Mouse (Mus musculus) megakaryocyte, embryonic 14.5 days (primary cell): ENCODE measurements at regions not wholly inside any gene's neighbourhood (a gene's known extent, or its start where the extent isn't known, plus 50 kb on each side); places are given as distances from the start of the nearest gene placed in this dataset.

Experiments
- H3K27me3 ChIP-seq: replicated peaks from 2 replicates; pipeline ENCODE3; 2012; ENCODE audit warnings: inconsistent platforms
- H3K36me3 ChIP-seq: replicated peaks from 2 replicates; pipeline ENCODE3; 2012; ENCODE audit warnings: low read length, inconsistent platforms, mixed read lengths
- H3K4me1 ChIP-seq: 2 replicates; pipeline ENCODE4 v1.6.1; 2012; ENCODE audit warnings: inconsistent platforms
- H3K4me3 ChIP-seq: replicated peaks from 2 replicates; pipeline ENCODE3; 2012; ENCODE audit warnings: moderate library complexity, mild to moderate bottlenecking, inconsistent platforms
- H3K9me3 ChIP-seq: 2 replicates; pipeline ENCODE4 v1.6.1; 2012; ENCODE audit warnings: inconsistent platforms
- FLI1 ChIP-seq: IDR thresholded peaks from 2 replicates; pipeline ENCODE4 v1.6.1; 2012; ENCODE audit warnings: low read length, inconsistent platforms, mixed read lengths
- GATA1 ChIP-seq: IDR thresholded peaks from 3 replicates; pipeline ENCODE4 v1.6.1; 2012; ENCODE audit warnings: mixed read lengths, low read length, inconsistent platforms, borderline replicate concordance

GRCm38 (mm10) chr14:25127544-25128159, 331.3 kb upstream of the Zmiz1 start:
- H3K27me3 ChIP-seq = peaks cover 60% of the 10 kb centered on the region
- no peaks in the 10 kb centered on the region for H3K36me3 ChIP-seq
- no peaks in the 10 kb centered on the region for H3K9me3 ChIP-seq
- TF ChIP-seq FLI1 = no peak
- no peaks in the 10 kb centered on the region for H3K4me1 ChIP-seq
- H3K4me3 ChIP-seq = no peak overlapping the region

- Histone ChIP-seq H3K4me1 (no peaks in the 10 kb centered on the region), H3K9me3 (no peaks in the 10 kb centered on the region), H3K36me3 (no peaks in the 10 kb centered on the region), H3K4me3 (no peak overlapping the region), H3K27me3 (peaks cover 57% of the 10 kb centered on the region)
- no peak for TF ChIP-seq GATA1
Measured at GRCm38 (mm10) chr14:25128160-25128547, 330.8 kb upstream of the Zmiz1 start.

- H3K27me3 ChIP-seq = peaks cover 37% of the 10 kb centered on the region
- no peak for TF ChIP-seq GATA1
- no peak for TF ChIP-seq FLI1
- peaks cover 10% of the 10 kb centered on the region for H3K9me3 ChIP-seq
- no peaks in the 10 kb centered on the region for H3K36me3 ChIP-seq
- H3K4me1 ChIP-seq = no peaks in the 10 kb centered on the region
- H3K4me3 ChIP-seq = no peak overlapping the region
Measured at GRCm38 (mm10) chr14:25135371-25135770, 323.6 kb upstream of the Zmiz1 start.

- H3K4me3 ChIP-seq = no peak overlapping the region
- H3K9me3 ChIP-seq = peaks cover 10% of the 10 kb centered on the region
- TF ChIP-seq FLI1 (no peak), GATA1 (no peak)
- no peaks in the 10 kb centered on the region for H3K36me3 ChIP-seq
- peaks cover 30% of the 10 kb centered on the region for H3K27me3 ChIP-seq
- H3K4me1 ChIP-seq = no peaks in the 10 kb centered on the region
Measured at GRCm38 (mm10) chr14:25137312-25137711, 321.7 kb upstream of the Zmiz1 start.

- Histone ChIP-seq H3K4me3 (no peak overlapping the region), H3K9me3 (peaks cover 10% of the 10 kb centered on the region), H3K27me3 (peaks cover 30% of the 10 kb centered on the region), H3K36me3 (no peaks in the 10 kb centered on the region), H3K4me1 (no peaks in the 10 kb centered on the region)
- TF ChIP-seq GATA1 = no peak
- no peak for TF ChIP-seq FLI1
Measured at GRCm38 (mm10) chr14:25138485-25138884, 320.5 kb upstream of the Zmiz1 start.

- TF ChIP-seq FLI1 (no peak), GATA1 (no peak)
- Histone ChIP-seq H3K9me3 (no peaks in the 10 kb centered on the region), H3K4me3 (no peak overlapping the region), H3K4me1 (no peaks in the 10 kb centered on the region), H3K27me3 (peaks cover 21% of the 10 kb centered on the region), H3K36me3 (no peaks in the 10 kb centered on the region)
Measured at GRCm38 (mm10) chr14:25141933-25142332, 317.1 kb upstream of the Zmiz1 start.

GRCm38 (mm10) chr14:25143051-25143450, 315.9 kb upstream of the Zmiz1 start:
- no peak overlapping the region for H3K4me3 ChIP-seq
- no peak for TF ChIP-seq FLI1
- TF ChIP-seq GATA1 = no peak
- H3K4me1 ChIP-seq = no peaks in the 10 kb centered on the region
- no peaks in the 10 kb centered on the region for H3K36me3 ChIP-seq
- peaks cover 17% of the 10 kb centered on the region for H3K27me3 ChIP-seq
- H3K9me3 ChIP-seq = no peaks in the 10 kb centered on the region

- Histone ChIP-seq H3K36me3 (no peaks in the 10 kb centered on the region), H3K4me3 (no peak overlapping the region), H3K4me1 (peaks cover 11% of the 10 kb centered on the region), H3K27me3 (peaks cover 31% of the 10 kb centered on the region), H3K9me3 (no peaks in the 10 kb centered on the region)
- TF ChIP-seq GATA1 (no peak), FLI1 (no peak)
Measured at GRCm38 (mm10) chr14:25147731-25148130, 311.3 kb upstream of the Zmiz1 start.

- peaks cover 11% of the 10 kb centered on the region for H3K4me1 ChIP-seq
- peaks cover 53% of the 10 kb centered on the region for H3K27me3 ChIP-seq
- TF ChIP-seq FLI1 = no peak
- no peak for TF ChIP-seq GATA1
- H3K4me3 ChIP-seq = no peak overlapping the region
- no peaks in the 10 kb centered on the region for H3K9me3 ChIP-seq
- no peaks in the 10 kb centered on the region for H3K36me3 ChIP-seq
Measured at GRCm38 (mm10) chr14:25150968-25151367, 308.0 kb upstream of the Zmiz1 start.

- H3K4me1 ChIP-seq = peaks cover 11% of the 10 kb centered on the region
- peaks cover 58% of the 10 kb centered on the region for H3K27me3 ChIP-seq
- no peak for TF ChIP-seq FLI1
- H3K4me3 ChIP-seq = no peak overlapping the region
- H3K9me3 ChIP-seq = no peaks in the 10 kb centered on the region
- no peaks in the 10 kb centered on the region for H3K36me3 ChIP-seq
Measured at GRCm38 (mm10) chr14:25151485-25151884, 307.5 kb upstream of the Zmiz1 start.

- H3K9me3 ChIP-seq = no peaks in the 10 kb centered on the region
- H3K4me3 ChIP-seq = no peak overlapping the region
- H3K27me3 ChIP-seq = peaks cover 69% of the 10 kb centered on the region
- H3K36me3 ChIP-seq = no peaks in the 10 kb centered on the region
- H3K4me1 ChIP-seq = peaks cover 11% of the 10 kb centered on the region
- TF ChIP-seq GATA1 (no peak), FLI1 (no peak)
Measured at GRCm38 (mm10) chr14:25153573-25153972, 305.4 kb upstream of the Zmiz1 start.
